Comparison of ENCODE assay signal across 8 mouse cellular contexts in the genomic region with DNA sequence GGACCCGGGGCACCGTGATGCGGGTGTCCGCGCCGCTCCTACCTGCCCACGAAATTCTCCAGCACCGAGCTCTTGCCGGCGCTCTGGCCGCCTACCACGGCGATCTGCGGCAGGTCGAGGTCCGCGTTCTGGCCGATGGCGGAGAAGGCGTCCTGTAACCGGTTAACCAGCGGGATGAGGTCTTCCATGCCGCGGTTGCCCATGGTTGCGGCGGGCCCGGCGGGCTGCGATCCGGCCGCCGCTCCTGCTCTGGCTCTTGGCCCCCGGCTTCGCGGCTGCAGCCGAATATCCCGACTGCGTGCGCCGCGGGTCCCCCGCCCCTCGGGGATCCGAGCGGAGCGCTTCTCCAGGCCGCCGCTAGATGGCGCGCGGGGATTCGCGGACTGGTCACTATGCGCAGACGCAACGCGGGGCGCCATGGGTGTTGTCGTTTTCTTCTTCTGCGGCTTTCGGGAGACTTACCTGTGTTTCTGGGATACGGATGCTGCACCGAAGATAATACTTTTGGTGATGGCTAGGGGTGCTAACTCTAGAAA. TPM values are rescaled to one million over a fixed set of nuclear protein-coding genes. Genes with fewer than 3 reads are reported as not detected.
DNase-seq lines count a peak whose midpoint lies in the region; TF ChIP-seq lines count a peak whose summit lies in the region.

A gene (minus strand): TSS at position 332 of the 536 bp plus-strand sequence.

- peaks cover 5% of the 10 kb centered on the region for H3K4me1 ChIP-seq in cortical plate, adult 2 months (ENCODE audit: control insufficient read depth, insufficient read depth, low read length)
- H3K4me1 ChIP-seq in megakaryocyte, embryonic 14.5 days = peaks cover 67% of the 10 kb centered on the region

- TF ChIP-seq CTCF in cortical plate, adult 2 months (IDR thresholded peaks at IDR 0.05; ENCODE audit: extremely low read depth, insufficient read depth, low read length) = peak; percentile 60

- peak; percentile 53; the same call in 1 of the 2 replicates for TF ChIP-seq POLR2A in cortical plate, adult 2 months (IDR thresholded peaks at IDR 0.05; ENCODE audit: extremely low read depth, insufficient read depth, low read length)

- H3K36me3 ChIP-seq in megakaryocyte, embryonic 14.5 days (replicated peaks; ENCODE audit: low read length) = no peaks in the 10 kb centered on the region

- DNase-seq in adipocyte (ENCODE audit: low spot score) = peak; percentile 88
- peak; percentile 97 for DNase-seq in gastrocnemius, postnatal 10 days
- DNase-seq in induced T-regulatory cell, adult 2 months (ENCODE audit: low read depth) = peak; percentile 89
- peak; percentile 80 to 89 for DNase-seq in left cerebral cortex, adult 8-10 months (ENCODE audit: low spot score in 2 of 2)
- peak; percentile 96 for DNase-seq in right cerebral cortex, adult 2 months (ENCODE audit: low spot score in 2 of 2)
- DNase-seq in urinary bladder, postnatal 14 days (ENCODE audit: low spot score) = peak; percentile 90

- peak within 1 kb of the TSS; percentile 97 for H3K27ac ChIP-seq in cortical plate, adult 2 months (ENCODE audit: insufficient read depth, low read length)

- H3K4me3 ChIP-seq in cortical plate, adult 2 months (ENCODE audit: insufficient read depth, low read length) = peak within 1 kb of the TSS; percentile 88
- H3K4me3 ChIP-seq in megakaryocyte, embryonic 14.5 days (replicated peaks) = peak within 1 kb of the TSS; percentile 93

- H3K9me3 ChIP-seq in megakaryocyte, embryonic 14.5 days = no peaks in the 10 kb centered on the region

- peaks cover 57% of the 10 kb centered on the region for H3K27me3 ChIP-seq in megakaryocyte, embryonic 14.5 days (replicated peaks)

RNA-seq across cellular contexts. Expression of the gene that starts here (rescaled TPM):
- 1,325 and 1,395 TPM in 2 replicates for polyA plus RNA-seq in cortical plate, adult 2 months (2012; rRNA removed)
- total RNA-seq in gastrocnemius, postnatal 10 days (2021) = 10 to 100 TPM; 18.9 to 25.7 TPM
- 1,000 to 10,000 TPM; 1,127 to 1,189 (median 1,146) TPM for total RNA-seq in left cerebral cortex, adult 8-10 months (2022)
- polyA plus RNA-seq in megakaryocyte, embryonic 14.5 days (2012; ENCODE audit: insufficient read depth, low replicate concordance) = 3.6 and 6.2 TPM in 2 replicates

Comparison
In these comparisons a context has a peak if more than half of its experiments do, and no peak if none do; other contexts are left out.
1. Peak in every context shown above with its lines: DNase-seq, H3K4me3 ChIP-seq and H3K27ac ChIP-seq.
2. RNA of the gene that starts here (total RNA-seq): 1,127 to 1,189 TPM in left cerebral cortex, adult 8-10 months; 18.9 to 25.7 TPM in gastrocnemius, postnatal 10 days; every median in the first group is over 10 times any median in the second.
3. RNA of the gene that starts here (polyA plus RNA-seq): 1,325 to 1,395 TPM in cortical plate, adult 2 months; 3.6 to 6.2 TPM in megakaryocyte, embryonic 14.5 days; every median in the first group is over 100 times any median in the second.